Mouse (Mus musculus) lung, adult 2 months (tissue): ENCODE results near the gene Crispld2. TPM values are rescaled to one million over a fixed set of nuclear protein-coding genes. Genes with fewer than 3 reads are reported as not detected.
A peak's percentile ranks its signal among the peaks of the same experiment; 100 is the strongest.

Source experiments
- DNase-seq: peaks from one replicate; pipeline ENCODE4 v3.0.0; 2022
- H3K4me1 ChIP-seq: fragments of 200-500 bp; 2 replicates; pipeline ENCODE4 v1.6.1; 2011; ENCODE audit warnings: low read length; ENCODE audit not compliant: control insufficient read depth, insufficient read depth
- H3K4me3 ChIP-seq: fragments of 200-500 bp; replicated peaks from 2 replicates; pipeline ENCODE3; 2011; ENCODE audit warnings: low read depth, mild to moderate bottlenecking, control low read depth, low read length; ENCODE audit errors: extremely low read depth
- CTCF ChIP-seq: fragments of 200-500 bp; IDR thresholded peaks from 2 replicates; pipeline ENCODE4 v1.5.1; 2011; ENCODE audit warnings: mild to moderate bottlenecking, low read length, control low read depth; ENCODE audit not compliant: insufficient read depth
- POLR2A ChIP-seq: fragments of 200-500 bp; IDR thresholded peaks from 2 replicates; pipeline ENCODE4 v1.6.1; 2011; ENCODE audit warnings: low read depth, mild to moderate bottlenecking, control low read depth, low read length, borderline replicate concordance; ENCODE audit errors: extremely low read depth
- WGBS: fragments of 180-500 bp; shearing (Covaris S2); methylation state at CpG from one replicate; pipeline ENCODE4 v1.1.7; 2018; 5-methylcytosine and 5-hydroxymethylcytosine counted together
- polyA plus RNA-seq: library from polyadenylated mRNA; depleted of rRNA; stranded (reverse); fragments of >200 nt; gene quantifications from 2 replicates; pipeline ENCODE4 v1.2.3, GENCODE M21; 2012

Gene Crispld2
- polyA plus RNA-seq, 1 experiment: 71.0 TPM

DNA sequence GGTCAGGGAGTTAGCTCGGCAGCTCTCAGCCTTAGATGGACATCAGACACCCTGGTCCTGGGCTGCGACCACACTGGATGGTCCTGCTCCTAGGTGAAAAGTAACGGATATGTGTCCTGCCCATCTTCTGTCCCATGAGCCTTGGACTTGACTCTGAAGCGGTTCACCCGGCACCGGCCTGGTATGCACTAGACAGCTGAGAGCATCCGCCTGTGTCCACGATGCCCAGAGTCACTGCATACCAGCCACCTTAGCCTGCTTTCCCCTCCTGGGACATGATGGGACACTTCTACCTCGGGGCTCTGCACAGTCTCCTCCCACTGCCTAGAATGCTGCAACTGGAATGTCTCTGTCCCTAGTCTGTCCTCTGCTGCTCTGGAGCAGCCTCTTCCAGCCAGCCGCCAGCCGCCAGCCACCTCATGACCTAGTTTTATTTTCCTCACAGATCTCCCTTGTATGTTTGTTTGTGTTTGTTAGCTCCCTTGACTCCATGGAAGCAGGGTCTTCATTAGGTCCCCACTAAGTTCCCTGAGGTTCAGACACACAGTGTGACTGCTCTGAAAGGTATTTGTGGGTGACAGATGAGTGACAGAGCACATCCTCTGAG lies 47.2 kb downstream of the Crispld2 start:
- no peak for DNase-seq
- H3K4me1 ChIP-seq: no peaks in the 10 kb centered on the region; the same call in 1 of the 2 replicates
- H3K4me3 ChIP-seq: no peak overlapping the region
- WGBS: 69% methylated on average over 11 of the region's 11 CpGs
- TF ChIP-seq POLR2A (no peak), CTCF (no peak)

DNA sequence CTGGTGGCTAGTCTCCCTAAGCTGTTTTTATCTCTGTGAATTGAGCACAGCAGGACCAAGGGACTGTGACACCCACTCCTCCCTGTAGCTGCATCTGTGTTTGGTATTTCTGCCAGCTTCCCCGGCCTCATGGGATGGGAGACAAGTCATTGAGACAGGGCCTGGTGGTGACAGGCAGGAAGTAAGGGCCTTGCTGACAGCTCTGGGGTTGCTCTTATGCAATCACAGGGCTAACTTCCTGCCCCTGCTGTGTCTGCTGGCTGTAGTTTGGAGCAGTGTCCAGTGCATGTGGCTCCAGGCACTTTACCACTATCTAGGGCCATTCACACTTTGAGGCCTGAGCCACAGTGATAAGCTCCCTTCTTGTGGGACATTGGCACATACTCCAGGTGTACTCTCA lies 48.6 kb downstream of the Crispld2 start:
- WGBS: 14% methylated on average over 1 of the region's 1 CpGs
- TF ChIP-seq POLR2A: no peak
- TF ChIP-seq CTCF: no peak
- H3K4me1 ChIP-seq: no peaks in the 10 kb centered on the region; the same call in 1 of the 2 replicates
- H3K4me3 ChIP-seq: no peak overlapping the region
- DNase-seq: no peak

DNA sequence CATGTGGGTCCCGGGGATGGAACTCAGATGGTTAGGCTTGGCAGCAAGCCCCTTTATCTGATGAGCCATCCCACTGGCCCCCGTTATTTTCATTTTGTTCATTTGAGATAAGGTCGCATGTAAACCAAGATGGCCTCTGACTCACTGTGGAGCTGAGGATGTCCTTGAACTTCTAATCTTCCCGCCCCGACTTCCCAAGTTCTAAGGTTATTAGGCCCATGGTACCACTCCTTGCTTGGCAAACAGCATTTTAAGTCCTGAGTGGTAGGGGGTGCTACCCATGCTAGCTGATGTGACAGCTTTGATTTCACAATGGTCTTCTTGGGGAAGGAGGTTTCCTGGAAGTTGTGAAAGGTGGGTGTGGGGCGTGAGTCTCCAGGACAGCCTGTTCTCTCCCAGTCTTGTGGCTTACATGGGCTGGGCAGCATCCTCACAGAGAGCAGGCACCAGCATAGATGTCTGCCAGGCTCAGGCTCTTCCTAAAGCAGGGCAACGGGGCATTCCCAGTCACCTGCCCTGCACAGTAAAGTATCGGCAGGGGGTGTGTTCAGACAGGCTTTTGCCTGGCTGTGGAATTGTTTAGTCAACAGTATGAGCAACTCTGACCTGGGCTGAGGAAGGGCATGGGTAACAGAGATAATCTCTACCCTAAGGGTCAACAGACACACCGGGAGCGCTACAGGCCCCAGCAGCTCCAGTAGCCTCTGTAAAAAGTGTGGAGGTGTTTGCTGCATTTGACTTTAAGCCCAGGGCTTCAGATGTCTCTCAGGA lies 50.5 kb downstream of the Crispld2 start:
- TF ChIP-seq CTCF (no peak), POLR2A (no peak)
- WGBS: 74% methylated on average over 10 of the region's 10 CpGs
- H3K4me3 ChIP-seq: no peak overlapping the region
- peaks cover 2% of the 10 kb centered on the region for H3K4me1 ChIP-seq
- DNase-seq: no peak

DNA sequence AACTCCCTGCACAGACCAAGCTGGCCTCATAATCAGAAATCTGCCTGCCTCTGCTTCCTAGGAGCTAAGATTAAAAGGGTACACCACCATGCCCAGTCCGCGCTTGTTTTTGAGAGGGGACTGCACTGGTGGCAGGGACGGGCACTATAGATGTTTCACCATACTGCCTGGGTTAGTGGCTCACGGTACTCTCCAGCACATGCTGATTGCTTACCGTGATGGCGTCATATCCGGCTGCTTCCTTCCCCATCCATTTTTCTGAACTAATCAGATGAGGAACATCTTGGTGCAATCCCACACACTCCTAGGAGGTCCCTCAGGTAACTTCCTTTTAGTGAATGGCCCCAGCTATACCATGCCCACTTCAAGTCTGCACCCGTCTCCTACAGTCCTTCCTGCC lies 52.7 kb downstream of the Crispld2 start:
- Histone ChIP-seq H3K4me3 (no peak overlapping the region), H3K4me1 (peaks cover 2% of the 10 kb centered on the region)
- no peak for TF ChIP-seq POLR2A
- TF ChIP-seq CTCF: no peak
- no peak for DNase-seq
- 89% methylated on average over 8 of the region's 8 CpGs for WGBS

DNA sequence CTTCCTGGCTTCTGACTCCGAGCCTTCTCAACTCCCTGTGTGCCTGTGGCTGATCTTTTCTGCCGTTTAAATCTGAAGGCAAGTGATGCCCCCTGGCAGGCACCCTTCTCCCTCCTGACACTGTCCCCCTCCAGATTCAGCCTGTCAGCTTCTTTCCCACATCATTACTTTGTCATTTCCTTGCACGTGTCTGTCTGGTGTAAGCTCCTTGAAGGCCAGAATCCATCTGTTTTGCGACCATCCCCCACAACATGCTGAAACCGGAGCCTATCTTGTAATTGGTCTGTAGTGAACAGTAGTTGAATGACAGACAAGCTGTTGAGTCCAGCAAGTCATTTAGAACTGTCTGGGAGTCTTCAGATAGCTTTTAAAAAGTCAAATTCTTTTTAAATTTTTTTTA lies 53.2 kb downstream of the Crispld2 start:
- DNase-seq: no peak
- 50% methylated on average over 5 of the region's 5 CpGs for WGBS
- Histone ChIP-seq H3K4me1 (peaks cover 2% of the 10 kb centered on the region), H3K4me3 (no peak overlapping the region)
- TF ChIP-seq POLR2A (no peak), CTCF (no peak)

DNA sequence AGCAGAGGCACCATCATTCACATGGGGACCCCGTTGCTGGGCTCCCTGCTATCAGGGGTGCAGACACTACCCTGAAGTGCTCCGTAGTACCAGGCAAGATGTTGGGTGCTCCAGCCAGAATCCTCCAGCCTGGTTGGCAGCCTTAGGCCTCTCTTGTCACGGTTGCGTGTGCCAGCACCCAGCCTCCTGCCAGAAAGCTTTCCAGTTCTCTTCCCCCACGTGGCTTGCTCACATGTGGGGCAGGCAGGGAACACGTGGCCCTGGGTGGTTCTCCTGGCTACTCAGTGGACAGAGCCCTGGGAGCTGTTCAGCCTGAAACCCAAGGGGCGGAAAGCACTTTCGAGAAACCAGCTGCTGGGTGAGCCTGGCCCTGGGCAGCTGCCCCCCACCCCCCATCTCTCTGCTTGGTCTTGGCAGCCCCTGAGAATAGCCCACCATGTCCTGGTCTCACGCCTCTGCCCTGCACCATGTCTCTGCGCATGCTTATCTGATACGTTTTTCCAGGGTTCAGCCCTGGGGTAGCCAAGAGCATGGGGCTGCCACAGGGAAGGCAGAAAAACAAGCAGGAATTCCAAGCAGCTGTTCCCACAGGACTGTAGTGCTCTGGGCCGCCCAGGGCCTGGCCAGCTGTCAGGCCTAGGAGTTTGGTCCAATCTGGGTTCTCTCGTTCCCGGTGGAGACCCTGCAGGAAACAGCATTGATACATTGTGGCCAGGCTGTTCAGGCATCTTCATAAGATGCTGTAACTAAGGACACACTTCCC lies 54.2 kb downstream of the Crispld2 start:
- 56% methylated on average over 14 of the region's 14 CpGs for WGBS
- peak; percentile 58 for DNase-seq

DNA sequence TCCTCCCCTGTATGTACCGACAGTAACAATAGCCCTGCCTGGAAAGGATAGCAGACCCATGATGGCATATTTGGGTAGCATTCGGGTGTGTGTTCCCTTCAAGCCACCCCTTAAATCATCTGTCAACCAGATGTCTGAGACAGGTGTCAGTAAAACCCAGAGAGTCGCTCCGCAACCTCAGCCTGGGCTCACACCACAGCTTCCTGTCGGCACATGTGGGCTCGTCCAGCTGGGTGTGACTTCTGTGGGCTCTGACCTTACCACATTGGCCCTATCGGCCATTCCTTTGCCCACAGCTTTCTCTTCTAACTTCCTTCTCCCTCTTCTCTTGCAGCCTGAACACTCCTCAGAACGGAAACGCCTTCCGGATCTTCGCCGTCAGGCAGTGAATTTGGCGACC lies 57.7 kb downstream of the Crispld2 start:
- Histone ChIP-seq H3K4me3 (no peak overlapping the region), H3K4me1 (peaks cover 2% of the 10 kb centered on the region)
- DNase-seq: no peak
- 76% methylated on average over 13 of the region's 13 CpGs for WGBS
- no peak for TF ChIP-seq POLR2A
- no peak for TF ChIP-seq CTCF

More for the DNA sequence above, 54.2 kb downstream of the Crispld2 start:
- H3K4me1 ChIP-seq: peaks cover 2% of the 10 kb centered on the region
- no peak overlapping the region for H3K4me3 ChIP-seq
- TF ChIP-seq CTCF (no peak), POLR2A (no peak)

DNA sequence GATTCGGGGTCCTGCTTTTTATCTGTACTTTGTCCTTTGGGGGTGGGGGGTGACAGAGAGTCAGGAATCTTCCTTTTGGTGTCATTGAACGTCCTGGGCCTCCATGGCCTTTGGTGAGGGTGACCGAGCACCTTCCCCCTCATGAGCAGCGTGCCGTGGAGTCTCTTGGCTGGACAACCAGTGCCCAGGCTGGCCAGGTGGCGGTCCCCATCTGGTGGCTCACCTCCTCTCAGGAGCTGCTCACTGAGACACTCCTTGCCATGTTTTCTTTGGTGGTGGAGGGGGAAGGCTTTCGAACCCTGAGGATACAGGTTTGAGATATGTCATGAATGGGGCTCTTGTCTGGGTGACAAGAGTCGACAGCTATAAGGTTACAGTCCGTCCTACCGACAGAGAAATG lies 58.1 kb downstream of the Crispld2 start:
- H3K4me3 ChIP-seq: no peak overlapping the region
- 70% methylated on average over 10 of the region's 10 CpGs for WGBS

DNA sequence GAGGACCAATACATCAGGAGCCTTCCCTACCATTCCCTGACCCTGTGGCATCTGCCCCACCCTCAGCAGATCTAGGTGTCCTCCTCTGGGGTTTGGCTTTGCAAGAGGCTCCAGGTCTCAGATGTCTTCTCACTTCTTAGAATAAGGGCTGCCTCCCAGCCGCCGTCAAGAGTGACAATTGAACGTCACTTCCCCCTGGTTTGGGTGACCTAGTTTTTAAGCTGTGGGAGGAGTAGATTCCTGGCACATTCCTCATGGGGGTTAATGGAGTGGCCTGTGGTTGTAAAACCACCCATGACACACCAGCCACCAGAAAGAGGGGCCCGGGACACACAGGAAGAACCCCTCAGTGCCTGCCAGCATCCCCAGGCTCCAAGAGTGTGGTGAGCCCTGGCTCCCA lies 58.8 kb downstream of the Crispld2 start:
- Histone ChIP-seq H3K4me3 (no peak overlapping the region), H3K4me1 (peaks cover 2% of the 10 kb centered on the region)
- WGBS: 41% methylated on average over 4 of the region's 4 CpGs
- TF ChIP-seq CTCF (no peak), POLR2A (no peak)
- no peak for DNase-seq

More for the DNA sequence above, 58.1 kb downstream of the Crispld2 start:
- no peak for DNase-seq
- TF ChIP-seq CTCF (no peak), POLR2A (no peak)
- peaks cover 2% of the 10 kb centered on the region for H3K4me1 ChIP-seq
